Mouse (Mus musculus) gastrocnemius, postnatal 10 days (tissue): ENCODE results near the gene Dffa. TPM values are rescaled to one million over a fixed set of nuclear protein-coding genes. Genes with fewer than 3 reads are reported as not detected.
"Not testable (repeated sequence)": the region's sequence is repeated elsewhere in the genome, so short reads cannot be mapped to it uniquely, and the experiment has no call there.

Experiments used
- DNase-seq: peaks from one replicate; pipeline ENCODE4 v3.0.0; 2021; ENCODE audit warnings: mixed read lengths
- total RNA-seq, 2 experiments: library from RNA; stranded (reverse); gene quantifications; 2 replicates each; pipeline ENCODE4 v1.2.3; 2021

Gene Dffa
- total RNA-seq, 2 experiments from 2014 or later: 36.3 to 39.5 TPM

- DNase-seq: no peak
Measured at GRCm38 (mm10) chr4:149098571-149098970, 5.4 kb upstream of the Dffa start.

DNA sequence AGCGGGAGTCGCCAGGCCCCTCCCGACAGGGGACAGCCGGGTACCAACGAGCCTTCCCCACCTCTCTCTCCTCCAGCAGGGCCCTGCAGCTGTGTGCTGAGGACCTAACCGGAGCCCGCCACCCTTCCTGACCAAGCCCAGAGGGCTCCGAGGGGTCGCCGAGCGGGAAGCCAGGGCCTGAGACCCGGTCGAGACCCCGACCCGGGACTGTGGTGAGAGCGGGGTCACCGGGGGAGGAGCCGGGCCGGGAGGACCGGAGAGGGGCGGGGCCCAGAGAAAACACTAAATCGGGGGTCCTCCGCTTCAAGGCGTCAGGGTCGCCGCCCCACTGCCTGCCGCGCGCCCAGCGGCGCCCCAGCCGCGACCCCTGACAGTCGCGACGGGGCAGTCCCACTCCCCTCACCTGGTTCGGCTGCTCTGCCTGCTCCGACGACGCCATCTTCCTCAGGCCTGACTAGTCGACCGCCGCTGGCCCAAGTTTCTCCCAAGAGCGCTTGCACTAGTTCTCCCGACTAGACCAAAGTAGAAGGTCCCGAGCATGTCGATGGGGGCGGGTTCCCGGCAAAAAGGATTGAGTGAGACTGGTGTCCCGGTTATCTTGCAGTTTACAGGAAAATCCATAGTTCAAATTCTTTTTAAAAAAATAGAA, 4.5 kb upstream of the Dffa start, which contains the start of gene Pex14:
Pex14 (minus strand) TSS at position 508 of the 649 bp plus-strand sequence.
- DNase-seq: peak; percentile 81

DNA sequence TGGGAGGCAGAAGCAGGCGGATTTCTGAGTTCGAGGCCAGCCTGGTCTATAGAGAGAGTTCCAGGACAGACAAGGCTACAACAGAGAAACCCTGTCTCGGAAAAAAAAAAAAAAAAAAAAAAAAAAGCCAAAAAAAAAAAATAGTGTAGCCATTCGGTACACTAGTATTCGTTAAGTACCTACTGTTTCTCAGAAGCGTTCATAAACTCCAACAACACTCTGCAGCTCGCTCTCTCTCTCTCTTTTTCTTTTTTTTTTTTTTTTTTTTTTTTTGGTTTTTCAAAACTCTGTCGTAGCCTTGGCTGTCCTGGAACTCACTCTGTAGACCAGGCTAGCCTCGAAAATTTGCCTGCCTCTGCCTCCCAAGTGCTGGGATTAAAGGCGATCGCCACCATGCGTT, 3.5 kb upstream of the Dffa start:
- not testable (repeated sequence) for DNase-seq

DNA sequence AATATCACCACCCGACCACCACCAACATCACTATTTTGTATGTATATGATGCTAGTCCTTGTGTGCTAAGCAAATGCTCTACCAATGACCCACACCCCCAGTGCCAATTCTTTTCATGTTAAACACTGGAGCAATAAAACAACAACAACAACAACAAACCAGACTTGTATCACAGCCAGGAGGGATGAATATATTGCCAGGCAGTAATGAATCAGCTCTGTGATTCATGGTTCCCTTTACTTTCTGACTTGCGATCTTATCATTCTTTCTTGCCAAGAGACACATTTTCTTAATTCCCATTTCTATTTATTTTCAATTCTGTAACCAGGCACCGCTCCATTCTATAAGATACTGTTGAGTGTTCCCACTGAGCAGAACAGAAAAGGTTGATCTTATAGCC, 2.5 kb upstream of the Dffa start:
- no peak for DNase-seq

- DNase-seq: not testable (repeated sequence)
Measured at GRCm38 (mm10) chr4:149119978-149120562, 16.1 kb downstream of the Dffa start.

- DNase-seq: no peak
Measured at GRCm38 (mm10) chr4:149123432-149123831, 19.5 kb downstream of the Dffa start.

GRCm38 (mm10) chr4:149125341-149126114, 21.6 kb downstream of the Dffa start:
- no peak for DNase-seq

GRCm38 (mm10) chr4:149126115-149126509, 22.2 kb downstream of the Dffa start:
- DNase-seq: no peak

DNA sequence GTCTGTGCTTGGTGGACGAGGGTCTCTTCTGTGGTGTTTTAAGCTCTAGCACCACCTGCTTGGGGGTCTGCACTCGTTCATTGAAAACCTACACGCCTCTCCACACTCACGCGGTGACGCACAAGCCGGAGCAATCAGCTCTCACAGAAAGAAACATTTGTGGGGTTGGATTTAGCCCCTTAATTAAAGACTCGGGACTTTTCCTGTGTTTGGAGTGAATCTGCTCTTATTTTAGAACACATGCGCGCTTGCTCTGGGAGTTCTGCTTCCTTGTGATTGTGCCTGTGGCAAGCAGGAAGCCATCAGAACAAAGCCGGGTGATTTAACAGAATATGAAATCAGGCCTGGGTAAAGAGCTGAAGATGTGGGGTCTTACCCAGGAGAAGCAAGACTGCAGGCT, 22.7 kb downstream of the Dffa start, which contains the start of gene Cort:
Cort (minus strand) TSS at position 101 of the 400 bp plus-strand sequence.
- no peak for DNase-seq

DNA sequence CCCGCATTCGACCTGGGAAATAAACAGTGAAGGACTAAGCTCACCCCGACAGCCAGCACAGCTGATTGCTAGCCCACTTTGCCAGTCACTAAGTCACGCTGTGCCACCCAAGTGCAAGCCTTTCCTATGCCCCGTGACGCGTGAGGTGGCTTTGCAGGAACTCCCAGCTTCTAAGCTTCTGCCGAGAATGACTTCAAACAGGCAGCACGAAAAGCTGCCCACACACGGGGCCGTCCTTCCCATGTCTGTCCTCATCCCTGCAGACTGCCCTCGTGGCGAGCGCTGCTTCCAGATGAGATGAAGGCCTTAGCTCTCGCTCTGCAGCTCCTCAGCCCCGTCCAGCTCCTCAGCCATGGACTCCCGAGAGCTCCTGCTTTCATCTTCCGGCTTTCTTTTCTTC, 24.5 kb downstream of the Dffa start:
- no peak for DNase-seq

- no peak for DNase-seq
Measured at GRCm38 (mm10) chr4:149131021-149131752, 27.2 kb downstream of the Dffa start.

- DNase-seq: no peak
Measured at GRCm38 (mm10) chr4:149131789-149132565, 28.0 kb downstream of the Dffa start.

DNA sequence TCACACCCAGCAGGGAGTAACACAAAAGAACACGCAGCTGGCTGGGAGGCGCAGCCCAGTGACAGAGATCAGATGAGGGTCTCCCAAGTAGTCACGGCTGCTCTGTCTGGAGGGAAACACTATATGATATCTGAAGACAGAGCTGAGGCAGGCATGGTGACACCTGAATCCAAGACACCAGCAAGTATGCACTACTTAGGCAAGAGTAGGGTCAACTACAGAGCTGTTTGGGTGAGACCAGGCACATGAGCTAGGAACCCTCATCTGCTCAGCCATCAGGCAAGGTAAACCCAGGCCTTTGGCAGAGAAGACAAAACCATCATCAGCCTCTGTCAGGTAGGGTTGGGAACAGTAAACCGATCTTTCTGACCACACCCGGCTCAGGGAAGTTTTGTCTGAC, 29.4 kb downstream of the Dffa start:
- no peak for DNase-seq

DNA sequence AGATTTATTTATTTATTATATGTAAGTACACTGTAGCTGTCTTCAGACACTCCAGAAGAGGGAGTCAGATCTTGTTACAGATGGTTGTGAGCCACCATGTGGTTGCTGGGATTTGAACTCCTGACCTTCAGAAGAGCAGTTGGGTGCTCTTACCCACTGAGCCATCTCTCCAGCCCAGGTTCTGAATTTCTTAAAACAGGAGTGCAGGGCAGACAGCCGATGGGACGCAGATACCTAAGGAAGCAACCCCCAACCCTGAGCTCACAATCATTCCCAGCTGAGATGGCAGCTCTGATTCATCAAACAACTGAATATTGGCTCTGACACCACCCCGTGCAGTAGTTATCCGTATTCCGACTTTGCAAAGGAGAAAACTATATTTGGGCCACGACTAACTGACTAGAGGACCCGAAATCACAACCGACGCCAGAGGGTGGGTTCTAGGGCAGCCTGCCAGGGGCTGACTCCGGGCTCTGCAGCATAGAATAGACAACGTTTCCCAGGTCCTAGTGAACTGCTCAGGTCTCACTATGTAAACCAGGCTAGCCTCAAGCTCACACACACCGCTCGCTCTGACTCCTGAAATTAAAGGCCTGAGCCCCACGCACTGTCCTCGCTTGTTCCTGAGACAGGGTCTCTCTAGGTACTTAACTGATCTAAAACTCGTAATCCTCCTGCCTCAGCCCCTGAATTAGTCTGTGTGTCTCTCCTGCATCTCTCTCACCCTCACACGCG, 32.3 kb downstream of the Dffa start:
- peak; percentile 28 for DNase-seq

DNA sequence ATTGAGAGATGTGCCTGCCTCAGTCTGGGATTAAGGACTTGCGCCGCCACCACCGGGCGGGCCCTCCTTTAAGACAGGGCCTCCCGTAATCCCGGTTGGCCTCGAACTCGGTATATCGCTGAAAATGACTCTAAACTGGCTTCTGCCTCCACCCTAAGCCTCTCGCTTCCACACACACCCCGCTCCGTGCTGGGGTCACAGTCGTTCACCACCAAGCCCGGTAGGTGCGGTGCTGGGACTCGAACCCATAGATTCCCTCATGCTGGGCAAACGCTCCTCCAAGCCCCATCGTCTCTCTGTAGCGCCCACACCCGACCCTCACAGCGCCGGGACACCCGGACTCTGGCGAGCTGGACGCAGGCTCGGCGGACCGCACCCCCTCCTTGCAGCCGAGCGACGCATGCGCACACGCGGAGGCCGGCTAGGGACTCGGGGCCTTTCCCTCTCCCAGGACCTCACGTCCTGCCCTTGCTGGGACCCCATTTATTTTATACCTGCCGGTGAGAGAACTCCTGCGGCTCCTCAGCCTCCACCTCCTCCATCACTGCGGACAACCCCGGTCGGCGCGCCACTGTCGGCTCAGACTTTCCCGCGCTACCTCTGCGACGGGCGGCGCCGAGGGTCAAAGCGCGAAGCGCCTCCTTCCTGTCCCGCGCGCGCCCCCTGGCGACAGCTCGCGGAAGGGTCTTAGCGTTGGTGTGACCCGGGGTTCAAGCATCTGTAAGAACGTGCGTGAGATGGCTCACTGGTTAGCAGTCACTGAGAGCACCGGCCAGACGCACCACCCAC, 33.2 kb downstream of the Dffa start, which contains the start of gene Cenps:
Cenps (minus strand) TSS at position 648 of the 789 bp plus-strand sequence.
- DNase-seq: peak; percentile 95

DNA sequence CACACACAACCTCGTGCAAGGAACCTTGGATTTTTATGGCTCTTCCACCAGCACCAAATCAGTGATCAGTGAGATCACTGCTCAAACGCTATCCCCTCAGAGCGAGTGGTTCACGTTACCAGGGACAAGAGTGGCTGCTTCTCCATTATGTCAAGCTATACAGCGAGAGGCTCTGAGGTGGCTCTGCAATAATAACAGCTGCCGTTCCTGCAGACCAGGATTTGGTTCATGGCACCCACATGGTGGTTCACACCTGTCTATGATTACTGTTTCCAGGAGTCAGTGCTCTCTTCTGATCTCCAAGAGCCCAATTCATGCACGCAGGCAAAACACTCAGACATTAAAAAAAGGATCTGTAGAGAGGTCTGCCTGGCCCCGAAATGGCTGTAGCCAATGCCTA, 34.6 kb downstream of the Dffa start:
- DNase-seq: no peak

DNA sequence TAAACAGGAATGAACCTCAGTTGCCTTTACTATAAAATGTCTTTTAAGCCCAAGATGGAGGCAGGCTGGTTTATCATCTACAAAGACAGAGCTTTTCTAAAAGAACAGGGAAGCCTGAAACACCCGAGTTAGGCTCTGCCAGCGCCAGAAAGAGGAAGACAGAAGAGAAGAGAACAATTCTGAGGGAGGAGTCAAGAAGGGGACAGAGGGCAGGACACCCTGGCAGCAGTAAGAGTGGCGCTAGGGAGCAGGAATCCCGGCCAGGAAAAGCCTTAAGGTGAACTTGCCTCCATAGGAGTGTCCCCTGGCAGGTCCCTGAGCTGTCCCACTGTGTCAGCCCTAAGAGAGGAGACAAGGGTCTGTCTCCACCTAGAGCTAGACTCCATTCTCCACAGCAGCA, 39.6 kb downstream of the Dffa start:
- no peak for DNase-seq

- DNase-seq: peak; percentile 77
Measured at GRCm38 (mm10) chr4:149144459-149144858, 40.5 kb downstream of the Dffa start.

GRCm38 (mm10) chr4:149145151-149145550, 41.2 kb downstream of the Dffa start:
- DNase-seq: no peak

DNA sequence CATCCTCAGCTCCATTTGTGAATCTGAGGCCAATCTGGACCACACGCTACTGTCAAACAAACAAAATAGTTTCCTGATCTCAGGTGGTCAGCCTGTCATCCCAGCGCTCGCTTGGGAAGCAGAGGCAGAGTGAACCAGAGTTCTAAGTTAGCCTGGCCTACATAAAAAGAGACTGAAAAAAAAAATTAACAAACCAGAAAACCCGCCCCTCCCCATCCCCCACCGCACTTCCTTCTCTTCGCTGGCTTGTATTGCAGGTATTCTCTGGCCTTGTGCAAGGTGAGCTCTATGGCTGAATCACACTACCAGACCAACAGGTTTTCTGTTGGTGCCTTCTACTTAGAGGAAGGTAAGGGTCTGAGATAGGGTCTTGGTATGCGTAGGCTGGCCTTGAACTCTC, 43.6 kb downstream of the Dffa start:
- DNase-seq: no peak
